Mouse (Mus musculus): Measurements from ENCODE around the gene Ppp1r12b. TPM values are rescaled to one million over a fixed set of nuclear protein-coding genes. Genes with fewer than 3 reads are reported as not detected.

Gene Ppp1r12b
- polyA plus RNA-seq, 1 experiment from 2014 or later = 35.9 TPM

DNA sequence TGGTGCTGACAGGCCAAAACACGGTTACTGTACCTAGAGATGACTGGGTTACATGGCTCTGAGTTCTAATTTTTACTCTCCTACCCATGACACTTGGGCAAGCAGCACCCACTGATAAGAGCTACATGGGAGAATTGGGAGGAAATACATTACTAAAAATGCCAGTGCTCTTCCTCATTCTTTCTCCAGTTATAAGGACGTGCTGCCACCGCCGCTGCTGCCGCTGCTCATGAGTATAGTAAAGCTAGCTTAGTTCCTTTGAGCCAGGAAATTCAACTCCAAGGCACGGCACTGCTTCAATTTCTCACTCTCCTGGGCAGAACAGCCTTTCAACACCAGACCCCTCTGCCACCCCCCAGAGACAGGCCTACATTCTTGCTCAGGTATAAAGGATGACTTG lies 171.3 kb downstream of the Ppp1r12b start:
- peaks cover 13% of the 10 kb centered on the region; the same call in 1 of the 2 replicates for H3K36me3 ChIP-seq (ENCODE audit: control insufficient read depth, insufficient read depth, low read length)

DNA sequence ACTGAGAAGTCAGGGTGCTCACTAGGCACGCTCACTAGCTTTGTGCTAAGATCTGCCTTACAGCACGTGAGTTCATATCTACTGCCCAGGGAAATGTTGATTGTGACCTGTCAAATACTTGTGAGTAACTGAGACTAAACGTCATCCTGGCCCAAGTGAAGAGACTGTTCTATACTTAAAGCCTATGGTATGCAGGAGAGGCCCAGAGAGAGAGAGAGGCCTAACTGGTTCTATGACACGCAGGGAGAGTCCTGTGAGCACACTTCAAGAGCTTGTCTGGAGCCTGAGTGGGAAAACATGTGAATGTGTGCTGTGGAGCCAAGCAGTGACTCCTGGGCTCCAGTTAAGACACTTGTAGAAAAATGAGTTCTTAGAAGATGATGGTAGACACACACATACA lies 171.8 kb downstream of the Ppp1r12b start:
- H3K36me3 ChIP-seq (ENCODE audit: control insufficient read depth, insufficient read depth, low read length) = peaks cover 13% of the 10 kb centered on the region; the same call in 1 of the 2 replicates
- H3K4me1 ChIP-seq (ENCODE audit: control insufficient read depth in 2 of 2, insufficient read depth in 2 of 2, low read length in 2 of 2) = peaks cover 15 to 56% of the 10 kb centered on the region in 2 experiments
- peak; percentile 70 for ATAC-seq (ENCODE audit: insufficient number of reproducible peaks, insufficient read depth, low FRiP score, low read depth)
- H3K9me3 ChIP-seq (ENCODE audit: control insufficient read depth, low read length) = no peaks in the 10 kb centered on the region
- 0 out of 2 replicates have a peak overlapping the region, but pooled peaks have one; percentile 0 for H3K9ac ChIP-seq (ENCODE audit: low read length)
- 31% methylated on average over 4 of the region's 4 CpGs for WGBS
- H3K4me3 ChIP-seq (ENCODE audit: control insufficient read depth in 1 of 2, insufficient read depth in 1 of 2, low read depth in 1 of 2, low read length in 2 of 2) = no peak overlapping the region
- peak overlapping the region; percentile 85 to 88 for H3K27ac ChIP-seq (replicated peaks in 1 of 2; ENCODE audit: control insufficient read depth in 1 of 2, insufficient read depth in 1 of 2, low read depth in 2 of 2, low read length in 2 of 2)
- H3K4me2 ChIP-seq (ENCODE audit: low read length) = peak overlapping the region; percentile 1
- H3K27me3 ChIP-seq (ENCODE audit: control insufficient read depth, insufficient read depth, low read length) = no peaks in the 10 kb centered on the region

More for the DNA sequence above, 171.3 kb downstream of the Ppp1r12b start:
- Histone ChIP-seq H3K9ac (ENCODE audit: low read length) (peak overlapping the region; percentile 3; the same call in 1 of the 2 replicates), H3K27ac (replicated peaks in 1 of 2; ENCODE audit: control insufficient read depth in 1 of 2, insufficient read depth in 1 of 2, low read depth in 2 of 2, low read length in 2 of 2) (peak overlapping the region; percentile 85 to 88), H3K4me1 (ENCODE audit: control insufficient read depth in 2 of 2, insufficient read depth in 2 of 2, low read length in 2 of 2) (peaks cover 15 to 56% of the 10 kb centered on the region in 2 experiments), H3K27me3 (ENCODE audit: control insufficient read depth, insufficient read depth, low read length) (no peaks in the 10 kb centered on the region), H3K9me3 (ENCODE audit: control insufficient read depth, low read length) (no peaks in the 10 kb centered on the region), H3K4me2 (ENCODE audit: low read length) (peak overlapping the region; percentile 1; the same call in 1 of the 2 replicates), H3K4me3 (ENCODE audit: control insufficient read depth in 1 of 2, insufficient read depth in 1 of 2, low read depth in 1 of 2, low read length in 2 of 2) (no peak overlapping the region)
- ATAC-seq (ENCODE audit: insufficient number of reproducible peaks, insufficient read depth, low FRiP score, low read depth) = no peak
- WGBS = 45% methylated on average over 6 of the region's 6 CpGs

DNA sequence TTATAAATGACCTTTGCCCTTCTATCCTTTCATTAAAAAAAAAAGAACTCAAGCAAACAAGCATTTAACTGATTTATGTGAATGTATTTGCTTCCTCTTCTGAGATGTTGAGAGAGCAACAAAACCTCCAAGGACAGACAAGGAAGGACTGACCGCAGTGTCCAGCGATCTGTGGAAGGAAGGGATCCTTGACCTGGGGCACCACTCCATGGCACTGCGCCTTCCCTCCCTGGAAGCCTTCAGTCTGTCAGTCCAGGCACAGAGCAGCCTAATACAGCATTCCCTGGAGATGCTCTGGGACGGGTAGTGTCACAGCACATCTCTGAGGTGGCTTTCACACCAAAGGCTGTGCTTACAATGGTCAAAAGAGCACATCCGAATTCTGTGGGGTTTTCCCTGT lies 172.9 kb downstream of the Ppp1r12b start:
- H3K27ac ChIP-seq (replicated peaks in 1 of 2; ENCODE audit: control insufficient read depth in 1 of 2, insufficient read depth in 1 of 2, low read depth in 2 of 2, low read length in 2 of 2) = no peak overlapping the region
- peaks cover 17 to 54% of the 10 kb centered on the region in 2 experiments for H3K4me1 ChIP-seq (ENCODE audit: control insufficient read depth in 2 of 2, insufficient read depth in 2 of 2, low read length in 2 of 2)
- no peak for ATAC-seq (ENCODE audit: insufficient number of reproducible peaks, insufficient read depth, low FRiP score, low read depth)

DNA sequence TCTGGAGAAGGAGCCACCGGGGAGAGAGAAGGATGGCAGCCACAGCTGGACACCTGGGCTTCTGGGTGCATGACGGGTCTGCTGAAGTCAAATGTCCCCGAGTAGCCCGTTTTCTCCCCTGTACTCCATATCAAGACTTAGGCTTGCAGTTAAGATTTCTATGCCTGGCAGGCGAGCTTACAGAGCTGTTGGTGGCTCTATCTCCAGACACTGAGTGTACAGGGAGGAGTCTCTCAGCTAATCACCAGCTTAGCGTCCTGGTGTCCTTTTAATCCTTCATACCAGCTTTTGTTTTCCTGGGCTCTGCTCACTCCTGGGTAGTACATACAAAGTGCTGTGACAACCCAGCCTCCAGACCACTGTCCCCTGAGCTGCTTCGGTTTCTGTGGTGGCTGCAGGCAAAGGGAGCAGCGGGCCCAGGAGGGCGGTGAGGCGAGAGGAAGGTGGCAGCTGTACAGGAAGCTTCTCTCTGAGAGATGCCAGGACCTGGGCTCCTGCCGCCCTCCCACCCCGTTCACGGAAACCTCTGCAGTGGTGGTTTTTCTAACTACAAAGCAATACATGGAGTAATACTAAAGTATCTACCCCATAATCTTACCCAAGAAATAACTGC lies 177.7 kb downstream of the Ppp1r12b start:
- WGBS = 21% methylated on average over 13 of the region's 13 CpGs
- Histone ChIP-seq H3K4me1 (ENCODE audit: control insufficient read depth in 2 of 2, insufficient read depth in 2 of 2, low read length in 2 of 2) (peaks cover 20 to 34% of the 10 kb centered on the region in 2 experiments), H3K36me3 (ENCODE audit: control insufficient read depth, insufficient read depth, low read length) (peaks cover 53% of the 10 kb centered on the region), H3K4me2 (ENCODE audit: low read length) (peak overlapping the region; percentile 13; the same call in 1 of the 2 replicates), H3K27ac (replicated peaks in 1 of 2; ENCODE audit: control insufficient read depth in 1 of 2, insufficient read depth in 1 of 2, low read depth in 2 of 2, low read length in 2 of 2) (peak overlapping the region; percentile 80 to 81), H3K4me3 (ENCODE audit: control insufficient read depth in 1 of 2, insufficient read depth in 1 of 2, low read depth in 1 of 2, low read length in 2 of 2) (no peak overlapping the region), H3K27me3 (ENCODE audit: control insufficient read depth, insufficient read depth, low read length) (no peaks in the 10 kb centered on the region), H3K9ac (ENCODE audit: low read length) (peak overlapping the region; percentile 51), H3K9me3 (ENCODE audit: control insufficient read depth, low read length) (no peaks in the 10 kb centered on the region)
- no peak for ATAC-seq (ENCODE audit: insufficient number of reproducible peaks, insufficient read depth, low FRiP score, low read depth)

More for the DNA sequence above, 172.9 kb downstream of the Ppp1r12b start:
- H3K9me3 ChIP-seq (ENCODE audit: control insufficient read depth, low read length) = no peaks in the 10 kb centered on the region
- 87% methylated on average over 5 of the region's 5 CpGs for WGBS
- no peaks in the 10 kb centered on the region for H3K27me3 ChIP-seq (ENCODE audit: control insufficient read depth, insufficient read depth, low read length)
- no peak overlapping the region for H3K4me3 ChIP-seq (ENCODE audit: control insufficient read depth in 1 of 2, insufficient read depth in 1 of 2, low read depth in 1 of 2, low read length in 2 of 2)
- H3K36me3 ChIP-seq (ENCODE audit: control insufficient read depth, insufficient read depth, low read length) = peaks cover 13% of the 10 kb centered on the region; the same call in 1 of the 2 replicates
- no peak overlapping the region for H3K9ac ChIP-seq (ENCODE audit: low read length)
- H3K4me2 ChIP-seq (ENCODE audit: low read length) = no peak overlapping the region

DNA sequence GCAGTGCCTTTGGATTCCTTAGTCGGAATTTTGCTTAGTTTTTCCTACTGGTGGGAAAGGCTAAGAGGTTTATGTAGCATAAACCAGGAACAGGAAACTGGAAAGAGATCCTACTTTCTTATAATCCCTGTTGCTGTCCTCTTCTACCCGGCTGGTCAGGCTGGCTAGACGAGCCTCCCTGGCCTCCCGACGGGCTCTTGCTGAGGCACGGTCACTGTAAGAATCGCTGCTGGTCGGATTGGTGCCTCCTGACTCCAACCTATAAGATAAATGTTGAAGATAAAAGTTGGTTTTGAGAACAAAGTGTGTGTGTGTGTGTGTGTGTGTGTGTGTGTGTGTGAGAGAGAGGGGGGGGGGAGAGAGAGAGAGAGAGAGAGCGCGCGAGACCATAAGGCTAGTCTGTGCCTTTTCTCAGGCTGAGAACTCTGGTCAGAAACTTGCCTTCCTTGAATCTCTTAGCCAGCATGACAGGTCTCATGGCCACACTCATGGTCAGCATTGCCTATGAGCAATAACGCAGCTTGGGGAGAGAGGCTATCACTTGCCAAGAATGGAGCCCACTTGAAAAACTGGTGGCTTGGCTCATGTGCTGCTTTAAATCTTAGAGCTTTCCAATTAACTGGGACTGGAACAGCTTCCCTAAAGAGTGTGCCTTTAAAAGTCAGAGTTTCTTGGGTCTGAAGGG lies 178.4 kb downstream of the Ppp1r12b start:
- peaks cover 60% of the 10 kb centered on the region for H3K36me3 ChIP-seq (ENCODE audit: control insufficient read depth, insufficient read depth, low read length)
- peak overlapping the region; percentile 80 to 81 for H3K27ac ChIP-seq (replicated peaks in 1 of 2; ENCODE audit: control insufficient read depth in 1 of 2, insufficient read depth in 1 of 2, low read depth in 2 of 2, low read length in 2 of 2)

DNA sequence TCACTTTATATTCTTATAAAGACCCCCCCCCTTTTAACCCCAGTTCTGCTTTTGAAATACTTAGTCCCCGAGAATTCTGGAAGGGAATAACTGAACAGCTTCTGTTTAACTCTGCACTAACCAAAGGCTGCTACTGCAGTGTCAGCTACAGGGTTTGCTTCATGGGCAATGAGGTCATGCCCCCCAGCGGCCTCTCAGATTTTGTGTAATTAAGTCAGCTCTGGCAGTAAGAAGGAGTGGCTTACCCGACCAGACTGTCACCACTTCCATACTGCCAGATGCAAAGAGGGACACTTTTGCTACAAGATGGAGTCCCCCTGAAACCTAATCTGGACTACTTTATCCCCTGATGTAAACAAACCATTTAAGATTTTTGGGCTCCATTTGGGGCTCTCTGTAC lies 180.1 kb downstream of the Ppp1r12b start:
- Histone ChIP-seq H3K27ac (replicated peaks in 1 of 2; ENCODE audit: control insufficient read depth in 1 of 2, insufficient read depth in 1 of 2, low read depth in 2 of 2, low read length in 2 of 2) (no peak overlapping the region), H3K9ac (ENCODE audit: low read length) (no peak overlapping the region), H3K4me1 (ENCODE audit: control insufficient read depth in 2 of 2, insufficient read depth in 2 of 2, low read length in 2 of 2) (peaks cover 27 to 36% of the 10 kb centered on the region in 2 experiments), H3K4me2 (ENCODE audit: low read length) (no peak overlapping the region), H3K36me3 (ENCODE audit: control insufficient read depth, insufficient read depth, low read length) (peaks cover 64% of the 10 kb centered on the region), H3K9me3 (ENCODE audit: control insufficient read depth, low read length) (no peaks in the 10 kb centered on the region), H3K4me3 (ENCODE audit: control insufficient read depth in 1 of 2, insufficient read depth in 1 of 2, low read depth in 1 of 2, low read length in 2 of 2) (no peak overlapping the region), H3K27me3 (ENCODE audit: control insufficient read depth, insufficient read depth, low read length) (no peaks in the 10 kb centered on the region)
- 51% methylated on average over 3 of the region's 3 CpGs for WGBS
- ATAC-seq (ENCODE audit: insufficient number of reproducible peaks, insufficient read depth, low FRiP score, low read depth) = no peak

More for the DNA sequence above, 178.4 kb downstream of the Ppp1r12b start:
- Histone ChIP-seq H3K9ac (ENCODE audit: low read length) (peak overlapping the region; percentile 51; the same call in 1 of the 2 replicates), H3K4me1 (ENCODE audit: control insufficient read depth in 2 of 2, insufficient read depth in 2 of 2, low read length in 2 of 2) (peaks cover 20 to 30% of the 10 kb centered on the region in 2 experiments), H3K27me3 (ENCODE audit: control insufficient read depth, insufficient read depth, low read length) (no peaks in the 10 kb centered on the region), H3K4me3 (ENCODE audit: control insufficient read depth in 1 of 2, insufficient read depth in 1 of 2, low read depth in 1 of 2, low read length in 2 of 2) (no peak overlapping the region), H3K9me3 (ENCODE audit: control insufficient read depth, low read length) (no peaks in the 10 kb centered on the region), H3K4me2 (ENCODE audit: low read length) (no peak overlapping the region)
- no peak for ATAC-seq (ENCODE audit: insufficient number of reproducible peaks, insufficient read depth, low FRiP score, low read depth)
- 80% methylated on average over 11 of the region's 12 CpGs for WGBS

DNA sequence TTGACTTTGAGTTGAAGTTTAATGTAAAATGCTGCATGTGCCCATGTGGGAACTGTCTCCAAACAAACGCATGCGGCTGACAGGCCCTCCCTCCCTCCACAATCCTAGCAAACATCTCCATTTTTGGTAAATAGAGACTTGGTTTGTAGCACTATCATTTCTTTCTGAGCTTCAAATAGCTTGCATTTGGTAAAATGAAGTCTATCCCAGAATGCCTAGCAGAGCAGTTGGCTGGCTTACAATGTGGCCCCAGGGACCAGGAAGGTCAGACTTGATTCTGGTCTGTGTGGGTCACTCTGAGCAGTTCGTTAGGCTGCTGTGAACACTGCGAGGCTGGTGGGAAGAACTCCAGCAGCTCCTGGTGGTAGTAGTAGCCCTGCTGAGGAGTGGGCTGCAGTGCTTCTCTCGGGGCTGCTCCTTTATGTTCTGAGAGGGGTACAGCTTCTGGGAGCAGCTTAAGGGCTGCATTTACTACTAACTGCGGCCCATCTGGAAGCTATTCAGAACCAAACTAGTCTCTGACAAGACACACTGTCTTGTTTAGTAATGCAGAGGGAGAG lies 180.9 kb downstream of the Ppp1r12b start:
- no peak for ATAC-seq (ENCODE audit: insufficient number of reproducible peaks, insufficient read depth, low FRiP score, low read depth)
- Histone ChIP-seq H3K4me2 (ENCODE audit: low read length) (no peak overlapping the region), H3K9ac (ENCODE audit: low read length) (peak overlapping the region; percentile 21; the same call in 1 of the 2 replicates), H3K4me1 (ENCODE audit: control insufficient read depth in 2 of 2, insufficient read depth in 2 of 2, low read length in 2 of 2) (peaks cover 27 to 36% of the 10 kb centered on the region in 2 experiments), H3K4me3 (ENCODE audit: control insufficient read depth in 1 of 2, insufficient read depth in 1 of 2, low read depth in 1 of 2, low read length in 2 of 2) (no peak overlapping the region), H3K27me3 (ENCODE audit: control insufficient read depth, insufficient read depth, low read length) (no peaks in the 10 kb centered on the region), H3K36me3 (ENCODE audit: control insufficient read depth, insufficient read depth, low read length) (peaks cover 70% of the 10 kb centered on the region), H3K27ac (replicated peaks in 1 of 2; ENCODE audit: control insufficient read depth in 1 of 2, insufficient read depth in 1 of 2, low read depth in 2 of 2, low read length in 2 of 2) (peak overlapping the region in 1 of 2 experiments; percentile 42; a peak in 2 of 4 replicates), H3K9me3 (ENCODE audit: control insufficient read depth, low read length) (no peaks in the 10 kb centered on the region)
- 64% methylated on average over 6 of the region's 6 CpGs for WGBS
